Mouse (Mus musculus) G1E (cell line): ENCODE measurements at regions not wholly inside any gene's neighbourhood (a gene's known extent, or its start where the extent isn't known, plus 50 kb on each side); places are given as distances from the start of the nearest gene placed in this dataset.

Experiments used
- CTCF ChIP-seq: IDR thresholded peaks from 2 replicates; pipeline ENCODE4 v1.5.1; 2012; ENCODE audit warnings: low read depth, low read length, inconsistent platforms, mixed read lengths
- GATA1 ChIP-seq: IDR thresholded peaks from 2 replicates; pipeline ENCODE4 v1.6.1; 2012; ENCODE audit warnings: borderline replicate concordance, low read length, inconsistent platforms, mixed read lengths
- POLR2AphosphoS5 ChIP-seq: IDR thresholded peaks from 2 replicates; pipeline ENCODE4 v1.6.1; 2012; ENCODE audit warnings: low read depth, low read length, inconsistent platforms; ENCODE audit not compliant: insufficient replicate concordance

GRCm38 (mm10) chr1:42542846-42543549 is 152.6 kb upstream of the Pou3f3 start:
- no peak for TF ChIP-seq GATA1
- no peak for TF ChIP-seq CTCF
- TF ChIP-seq POLR2AphosphoS5 = no peak
